Mouse (Mus musculus): ENCODE measurements around the gene Tti1. TPM values are rescaled to one million over a fixed set of nuclear protein-coding genes. Genes with fewer than 3 reads are reported as not detected.
A peak's percentile ranks its signal among the peaks of the same experiment; 100 is the strongest.

The Tti1 gene
- polyA plus RNA-seq, 1 experiment from 2014 or later: 21.1 TPM

- peaks cover 3% of the 10 kb centered on the region; the same call in 1 of the 2 replicates for H3K4me1 ChIP-seq (ENCODE audit: control insufficient read depth, insufficient read depth, low read length)
- no peaks in the 10 kb centered on the region for H3K9me3 ChIP-seq (ENCODE audit: control insufficient read depth, low read depth, low read length)
- H3K4me3 ChIP-seq (ENCODE audit: low read depth, low read length): no peak overlapping the region
- WGBS: 84% methylated on average over 6 of the region's 6 CpGs
- no peaks in the 10 kb centered on the region for H3K27me3 ChIP-seq (ENCODE audit: control insufficient read depth, insufficient read depth, low read length)
- no peak overlapping the region for H3K9ac ChIP-seq (replicated peaks; ENCODE audit: low read depth, low read length)
- ATAC-seq (ENCODE audit: insufficient number of reproducible peaks, insufficient read depth, low FRiP score, low read depth): no peak
- H3K4me2 ChIP-seq (replicated peaks; ENCODE audit: low read depth, low read length): no peak overlapping the region
- peaks cover 25% of the 10 kb centered on the region for H3K36me3 ChIP-seq (ENCODE audit: control insufficient read depth, insufficient read depth, low read length)
- H3K27ac ChIP-seq (ENCODE audit: low read length): no peak overlapping the region
These were observed 8.2 kb upstream of the Tti1 start for GRCm38 (mm10) chr2:158036408-158036807.

GRCm38 (mm10) chr2:158035813-158036212, 7.6 kb upstream of the Tti1 start:
- 87% methylated on average over 2 of the region's 2 CpGs for WGBS
- H3K36me3 ChIP-seq (ENCODE audit: control insufficient read depth, insufficient read depth, low read length): peaks cover 24% of the 10 kb centered on the region
- H3K9ac ChIP-seq (replicated peaks; ENCODE audit: low read depth, low read length): no peak overlapping the region

GRCm38 (mm10) chr2:158030007-158030406, 1.8 kb upstream of the Tti1 start:
- Histone ChIP-seq H3K27me3 (ENCODE audit: control insufficient read depth, insufficient read depth, low read length) (no peaks in the 10 kb centered on the region), H3K4me3 (ENCODE audit: low read depth, low read length) (peak overlapping the region; percentile 98), H3K4me1 (ENCODE audit: control insufficient read depth, insufficient read depth, low read length) (peaks cover 20% of the 10 kb centered on the region), H3K36me3 (ENCODE audit: control insufficient read depth, insufficient read depth, low read length) (0 out of 2 replicates have a peak, but pooled peaks cover 6% of the 10 kb centered on the region), H3K4me2 (replicated peaks; ENCODE audit: low read depth, low read length) (peak overlapping the region; percentile 88), H3K9me3 (ENCODE audit: control insufficient read depth, low read depth, low read length) (no peaks in the 10 kb centered on the region), H3K9ac (replicated peaks; ENCODE audit: low read depth, low read length) (no peak overlapping the region), H3K27ac (ENCODE audit: low read length) (no peak overlapping the region)
- no peak for ATAC-seq (ENCODE audit: insufficient number of reproducible peaks, insufficient read depth, low FRiP score, low read depth)
- WGBS: 78% methylated on average over 7 of the region's 7 CpGs

More at GRCm38 (mm10) chr2:158035813-158036212, 7.6 kb upstream of the Tti1 start:
- H3K4me1 ChIP-seq (ENCODE audit: control insufficient read depth, insufficient read depth, low read length): peaks cover 8% of the 10 kb centered on the region
- H3K4me3 ChIP-seq (ENCODE audit: low read depth, low read length): no peak overlapping the region
- ATAC-seq (ENCODE audit: insufficient number of reproducible peaks, insufficient read depth, low FRiP score, low read depth): no peak
- no peaks in the 10 kb centered on the region for H3K9me3 ChIP-seq (ENCODE audit: control insufficient read depth, low read depth, low read length)
- no peaks in the 10 kb centered on the region for H3K27me3 ChIP-seq (ENCODE audit: control insufficient read depth, insufficient read depth, low read length)
- H3K4me2 ChIP-seq (replicated peaks; ENCODE audit: low read depth, low read length): no peak overlapping the region
- no peak overlapping the region for H3K27ac ChIP-seq (ENCODE audit: low read length)

- H3K27ac ChIP-seq (ENCODE audit: low read length): peak overlapping the region; percentile 94
- peak overlapping the region; percentile 88 for H3K4me2 ChIP-seq (replicated peaks; ENCODE audit: low read depth, low read length)
- WGBS: 3% methylated on average over 16 of the region's 16 CpGs
- H3K27me3 ChIP-seq (ENCODE audit: control insufficient read depth, insufficient read depth, low read length): no peaks in the 10 kb centered on the region
- 0 out of 2 replicates have a peak, but pooled peaks cover 6% of the 10 kb centered on the region for H3K36me3 ChIP-seq (ENCODE audit: control insufficient read depth, insufficient read depth, low read length)
- H3K9me3 ChIP-seq (ENCODE audit: control insufficient read depth, low read depth, low read length): no peaks in the 10 kb centered on the region
- no peak for ATAC-seq (ENCODE audit: insufficient number of reproducible peaks, insufficient read depth, low FRiP score, low read depth)
- peak overlapping the region; percentile 98 for H3K4me3 ChIP-seq (ENCODE audit: low read depth, low read length)
- H3K4me1 ChIP-seq (ENCODE audit: control insufficient read depth, insufficient read depth, low read length): peaks cover 20% of the 10 kb centered on the region
- peak overlapping the region; percentile 91 for H3K9ac ChIP-seq (replicated peaks; ENCODE audit: low read depth, low read length)
These were observed 329 bp downstream of the Tti1 start for GRCm38 (mm10) chr2:158027855-158028353.

GRCm38 (mm10) chr2:158017330-158017729, 10.9 kb downstream of the Tti1 start:
- WGBS: 83% methylated on average over 4 of the region's 4 CpGs
- H3K36me3 ChIP-seq (ENCODE audit: control insufficient read depth, insufficient read depth, low read length): no peaks in the 10 kb centered on the region

GRCm38 (mm10) chr2:158012608-158013007, 15.6 kb downstream of the Tti1 start:
- H3K9me3 ChIP-seq (ENCODE audit: control insufficient read depth, low read depth, low read length): no peaks in the 10 kb centered on the region
- H3K4me1 ChIP-seq (ENCODE audit: control insufficient read depth, insufficient read depth, low read length): no peaks in the 10 kb centered on the region
- H3K9ac ChIP-seq (replicated peaks; ENCODE audit: low read depth, low read length): no peak overlapping the region
- H3K27ac ChIP-seq (ENCODE audit: low read length): no peak overlapping the region
- no peak overlapping the region for H3K4me2 ChIP-seq (replicated peaks; ENCODE audit: low read depth, low read length)
- 77% methylated on average over 3 of the region's 3 CpGs for WGBS
- H3K27me3 ChIP-seq (ENCODE audit: control insufficient read depth, insufficient read depth, low read length): no peaks in the 10 kb centered on the region
- ATAC-seq (ENCODE audit: insufficient number of reproducible peaks, insufficient read depth, low FRiP score, low read depth): no peak
- peaks cover 7% of the 10 kb centered on the region for H3K36me3 ChIP-seq (ENCODE audit: control insufficient read depth, insufficient read depth, low read length)
- no peak overlapping the region for H3K4me3 ChIP-seq (ENCODE audit: low read depth, low read length)

More at GRCm38 (mm10) chr2:158017330-158017729, 10.9 kb downstream of the Tti1 start:
- Histone ChIP-seq H3K9me3 (ENCODE audit: control insufficient read depth, low read depth, low read length) (no peaks in the 10 kb centered on the region), H3K27me3 (ENCODE audit: control insufficient read depth, insufficient read depth, low read length) (no peaks in the 10 kb centered on the region), H3K4me1 (ENCODE audit: control insufficient read depth, insufficient read depth, low read length) (no peaks in the 10 kb centered on the region), H3K9ac (replicated peaks; ENCODE audit: low read depth, low read length) (no peak overlapping the region), H3K4me2 (replicated peaks; ENCODE audit: low read depth, low read length) (no peak overlapping the region), H3K4me3 (ENCODE audit: low read depth, low read length) (no peak overlapping the region), H3K27ac (ENCODE audit: low read length) (no peak overlapping the region)
- no peak for ATAC-seq (ENCODE audit: insufficient number of reproducible peaks, insufficient read depth, low FRiP score, low read depth)

GRCm38 (mm10) chr2:158009373-158009772, 18.9 kb downstream of the Tti1 start:
- Histone ChIP-seq H3K4me3 (ENCODE audit: low read depth, low read length) (no peak overlapping the region), H3K4me1 (ENCODE audit: control insufficient read depth, insufficient read depth, low read length) (no peaks in the 10 kb centered on the region), H3K27me3 (ENCODE audit: control insufficient read depth, insufficient read depth, low read length) (no peaks in the 10 kb centered on the region), H3K36me3 (ENCODE audit: control insufficient read depth, insufficient read depth, low read length) (peaks cover 12% of the 10 kb centered on the region), H3K9ac (replicated peaks; ENCODE audit: low read depth, low read length) (no peak overlapping the region), H3K9me3 (ENCODE audit: control insufficient read depth, low read depth, low read length) (no peaks in the 10 kb centered on the region), H3K27ac (ENCODE audit: low read length) (no peak overlapping the region), H3K4me2 (replicated peaks; ENCODE audit: low read depth, low read length) (no peak overlapping the region)
- 76% methylated on average over 7 of the region's 7 CpGs for WGBS
- no peak for ATAC-seq (ENCODE audit: insufficient number of reproducible peaks, insufficient read depth, low FRiP score, low read depth)

- Histone ChIP-seq H3K36me3 (ENCODE audit: control insufficient read depth, insufficient read depth, low read length) (peaks cover 12% of the 10 kb centered on the region), H3K27me3 (ENCODE audit: control insufficient read depth, insufficient read depth, low read length) (no peaks in the 10 kb centered on the region), H3K4me1 (ENCODE audit: control insufficient read depth, insufficient read depth, low read length) (no peaks in the 10 kb centered on the region), H3K4me2 (replicated peaks; ENCODE audit: low read depth, low read length) (no peak overlapping the region), H3K9ac (replicated peaks; ENCODE audit: low read depth, low read length) (no peak overlapping the region), H3K4me3 (ENCODE audit: low read depth, low read length) (no peak overlapping the region), H3K9me3 (ENCODE audit: control insufficient read depth, low read depth, low read length) (no peaks in the 10 kb centered on the region), H3K27ac (ENCODE audit: low read length) (no peak overlapping the region)
- ATAC-seq (ENCODE audit: insufficient number of reproducible peaks, insufficient read depth, low FRiP score, low read depth): no peak
- WGBS: 93% methylated on average over 4 of the region's 4 CpGs
These were observed 22.6 kb downstream of the Tti1 start for GRCm38 (mm10) chr2:158005641-158006040.

- ATAC-seq (ENCODE audit: insufficient number of reproducible peaks, insufficient read depth, low FRiP score, low read depth): no peak
- H3K27ac ChIP-seq (ENCODE audit: low read length): peak overlapping the region; percentile 40; the same call in 1 of the 2 replicates
- 66% methylated on average over 6 of the region's 6 CpGs for WGBS
These were observed 23.6 kb downstream of the Tti1 start for GRCm38 (mm10) chr2:158004620-158005019.

More at GRCm38 (mm10) chr2:158004620-158005019, 23.6 kb downstream of the Tti1 start:
- no peak overlapping the region for H3K4me3 ChIP-seq (ENCODE audit: low read depth, low read length)
- H3K4me2 ChIP-seq (replicated peaks; ENCODE audit: low read depth, low read length): no peak overlapping the region
- no peaks in the 10 kb centered on the region for H3K27me3 ChIP-seq (ENCODE audit: control insufficient read depth, insufficient read depth, low read length)
- H3K9ac ChIP-seq (replicated peaks; ENCODE audit: low read depth, low read length): no peak overlapping the region
- H3K36me3 ChIP-seq (ENCODE audit: control insufficient read depth, insufficient read depth, low read length): peaks cover 12% of the 10 kb centered on the region
- H3K9me3 ChIP-seq (ENCODE audit: control insufficient read depth, low read depth, low read length): no peaks in the 10 kb centered on the region
- no peaks in the 10 kb centered on the region for H3K4me1 ChIP-seq (ENCODE audit: control insufficient read depth, insufficient read depth, low read length)
